Mouse (Mus musculus): ENCODE measurements at regions not wholly inside any gene's neighbourhood (a gene's known extent, or its start where the extent isn't known, plus 50 kb on each side); places are given as distances from the start of the nearest gene placed in this dataset.

DNA sequence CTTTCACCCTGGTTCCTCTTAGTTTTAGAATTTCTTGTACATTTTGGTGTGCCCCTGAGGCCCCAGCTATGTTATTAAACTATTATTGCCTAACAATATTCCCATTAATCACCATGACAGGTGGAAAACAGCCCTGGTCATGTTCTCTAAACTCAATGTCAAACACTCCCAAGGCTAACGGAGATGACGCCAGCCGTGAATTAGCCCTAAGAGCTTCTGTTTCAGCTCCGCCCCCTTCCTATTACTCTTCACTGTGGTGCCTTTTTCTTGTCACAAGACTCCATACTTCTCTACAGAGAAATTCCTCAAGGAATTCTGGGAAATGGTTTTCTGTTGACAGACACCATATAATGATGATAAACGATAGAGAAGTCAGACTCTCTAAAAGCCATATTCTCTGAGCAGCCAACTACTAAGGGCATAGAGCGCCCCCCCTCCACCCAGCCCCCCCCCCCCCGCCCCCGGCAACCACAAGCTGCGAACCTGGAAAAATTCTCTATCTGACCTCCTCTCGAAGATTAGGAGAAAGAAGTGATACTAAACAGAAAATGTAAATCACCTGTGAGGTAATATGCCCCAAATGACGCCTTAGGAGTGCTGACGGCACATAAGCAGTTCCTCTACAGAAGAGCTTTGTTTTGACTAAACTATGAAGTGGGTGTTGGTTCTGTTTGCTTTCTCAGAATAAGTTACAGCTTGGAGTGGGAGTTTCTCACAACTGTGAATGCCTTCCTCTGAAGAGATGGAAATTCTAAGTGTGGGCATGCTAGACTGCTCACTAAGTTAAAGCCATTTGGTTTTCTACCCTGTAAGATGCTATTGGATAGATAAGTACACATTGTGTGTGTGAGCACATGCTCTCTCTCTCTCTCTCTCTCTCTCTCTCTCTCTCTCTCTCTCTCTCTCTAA, 76.8 kb upstream of the Sfrp2 start:
- in situ Hi-C loops (cut with MboI, MseI), result loop anchor here (10.0 kb wide), 1 partner anchor 1435 kb away; no protein-coding TSS in a partner anchor

DNA sequence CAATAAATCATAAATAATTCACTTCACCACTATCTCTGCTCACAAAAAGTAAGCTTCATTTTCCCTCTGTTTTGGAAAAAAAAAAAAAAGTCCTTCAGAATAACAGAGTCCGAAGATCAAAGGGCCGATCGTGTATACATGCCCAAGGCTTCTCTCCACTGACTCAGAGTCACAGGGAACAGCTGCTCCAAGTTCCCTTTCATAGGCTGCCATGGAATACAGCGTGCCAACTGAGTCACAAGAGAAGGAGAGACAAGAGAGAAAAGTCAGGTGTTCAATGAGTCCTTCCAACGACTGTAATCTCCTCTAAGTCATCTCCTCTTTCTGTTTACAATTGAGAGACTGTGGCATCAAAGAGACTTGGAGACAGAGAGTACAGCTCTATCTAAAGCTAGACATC, 71.6 kb upstream of the Sfrp2 start:
- in situ Hi-C loops (cut with MboI, MseI), result no loop called here

DNA sequence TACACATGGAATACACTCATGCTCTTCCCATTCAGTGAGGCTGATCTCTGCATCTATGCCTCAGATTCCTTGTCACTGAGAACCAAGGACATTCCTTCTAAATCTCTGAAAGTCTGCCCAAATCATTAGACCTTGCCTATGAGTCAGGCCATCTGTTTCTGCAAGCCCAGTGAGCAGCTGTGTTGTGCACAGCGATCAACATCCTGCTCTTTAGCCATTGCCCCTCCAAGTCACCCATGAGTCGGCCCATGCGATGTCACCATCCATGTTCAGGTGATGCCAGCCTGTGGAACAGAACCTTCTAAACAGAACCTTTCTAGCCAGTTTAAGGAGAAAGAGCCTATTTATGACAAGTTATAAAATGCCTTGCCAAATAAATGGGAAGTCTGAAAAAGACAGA, 66.4 kb upstream of the Sfrp2 start:
- in situ Hi-C loops (cut with MboI, MseI), result no loop called here

DNA sequence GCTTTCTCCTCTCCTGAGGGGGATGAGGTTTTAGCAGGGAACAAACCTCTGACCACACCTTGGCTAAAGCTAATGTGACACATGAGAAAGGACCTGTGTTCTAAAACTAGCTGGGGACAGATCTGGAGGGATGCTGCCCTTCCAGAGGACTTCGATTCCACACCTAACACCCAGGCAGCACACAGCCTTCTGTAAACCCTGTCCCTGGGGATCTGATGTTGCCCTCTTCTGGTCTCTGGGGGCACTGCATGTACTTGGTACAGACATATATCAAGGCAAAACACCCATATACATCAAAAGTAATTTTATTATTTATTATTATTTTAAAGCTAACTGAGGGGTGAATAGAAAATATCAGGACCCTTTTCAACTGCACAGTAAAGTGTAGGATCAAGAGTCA, 65.0 kb upstream of the Sfrp2 start:
- in situ Hi-C loops (cut with MboI, MseI), result no loop called here

DNA sequence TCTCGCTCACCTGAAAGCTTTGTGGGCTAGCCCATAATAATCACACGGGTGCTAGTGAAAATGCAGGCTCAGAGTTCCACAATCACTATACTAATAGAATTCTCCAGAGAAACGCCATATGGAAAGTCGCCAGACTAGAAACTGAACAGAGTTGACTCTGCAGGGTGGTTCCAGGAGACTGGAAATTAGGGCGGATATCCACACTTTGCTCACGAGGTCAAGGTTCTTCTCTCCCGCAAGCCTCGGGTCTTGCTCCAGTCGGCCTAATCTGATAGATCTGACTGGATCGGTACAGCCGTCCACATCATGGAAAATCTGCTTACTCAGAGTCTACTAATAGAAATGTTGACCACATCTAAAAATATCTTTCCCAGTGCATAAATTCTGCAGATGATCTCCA, 61.6 kb upstream of the Sfrp2 start:
- in situ Hi-C loops (cut with MboI, MseI), result no loop called here

DNA sequence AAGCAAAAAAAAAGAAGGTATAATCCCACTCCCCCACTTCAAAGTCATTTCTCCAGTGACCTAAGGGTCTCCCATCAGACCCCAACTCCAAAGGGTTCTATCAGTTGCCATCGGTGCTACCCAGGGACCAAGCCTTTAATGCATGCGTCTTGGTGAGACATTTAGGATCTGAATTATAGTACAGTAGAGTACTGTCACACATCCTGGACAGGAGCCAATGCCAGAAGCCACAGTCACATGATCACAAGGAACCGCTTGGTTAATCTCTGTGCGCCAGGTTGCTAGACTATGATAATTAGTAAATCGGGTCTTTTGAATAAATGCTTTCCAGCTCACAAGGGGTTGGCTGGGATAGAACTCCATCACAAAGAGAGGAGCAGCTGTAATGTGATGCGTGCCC, 60.9 kb upstream of the Sfrp2 start:
- in situ Hi-C loops (cut with MboI, MseI), result no loop called here

DNA sequence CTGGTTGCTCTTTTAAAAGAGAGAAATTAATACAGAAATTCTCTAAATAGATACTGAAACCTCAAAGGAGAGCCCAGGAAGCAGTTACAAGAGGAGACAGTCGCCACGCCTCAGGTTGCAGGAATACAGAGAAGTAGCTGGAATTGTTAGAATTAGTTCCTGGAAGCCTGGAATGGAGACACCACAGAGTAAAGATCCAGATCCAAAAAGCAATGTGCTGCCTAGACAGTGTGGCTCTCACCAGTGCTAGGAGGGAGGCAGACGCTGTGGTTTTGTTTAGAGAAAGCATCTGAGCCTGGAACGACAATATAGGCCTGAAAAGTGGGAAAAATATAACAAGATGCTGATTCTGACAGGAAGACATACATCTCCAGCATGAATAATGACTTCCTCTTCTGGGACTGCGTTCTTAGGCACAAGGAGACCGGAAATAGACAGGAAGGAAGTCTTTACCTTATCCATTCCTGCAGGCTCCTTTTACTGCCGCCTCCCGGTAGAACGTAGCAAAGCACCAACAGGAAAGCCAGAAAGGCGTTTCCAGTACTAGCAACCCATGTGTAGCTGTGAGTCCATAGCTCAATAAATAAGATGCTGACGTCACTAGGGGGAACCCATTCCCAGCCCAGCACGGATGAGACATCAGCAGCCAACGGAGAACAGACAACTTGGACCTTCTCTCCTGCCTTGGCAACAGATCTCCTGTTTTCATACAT, 59.4 kb upstream of the Sfrp2 start:
- in situ Hi-C loops (cut with MboI, MseI), result no loop called here

DNA sequence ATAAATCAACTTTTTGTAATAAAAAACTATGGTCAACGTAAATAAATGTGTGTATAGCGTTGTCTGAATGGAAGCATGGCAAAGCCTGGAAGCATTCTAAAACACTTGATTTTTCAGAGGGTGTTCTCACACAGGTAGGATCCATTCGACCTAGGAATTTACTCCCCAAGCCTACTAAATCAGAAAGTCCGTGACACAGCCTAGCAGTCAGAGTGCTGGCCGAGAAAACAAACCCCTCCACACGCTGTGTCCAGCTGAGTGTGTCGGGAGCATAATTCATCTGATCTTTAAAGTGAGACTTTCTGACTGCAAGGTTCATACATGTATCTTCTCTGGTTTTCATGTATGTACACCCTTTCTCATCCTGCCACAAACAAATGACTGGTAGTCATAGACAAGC, 58.8 kb upstream of the Sfrp2 start:
- in situ Hi-C loops (cut with MboI, MseI), result no loop called here

DNA sequence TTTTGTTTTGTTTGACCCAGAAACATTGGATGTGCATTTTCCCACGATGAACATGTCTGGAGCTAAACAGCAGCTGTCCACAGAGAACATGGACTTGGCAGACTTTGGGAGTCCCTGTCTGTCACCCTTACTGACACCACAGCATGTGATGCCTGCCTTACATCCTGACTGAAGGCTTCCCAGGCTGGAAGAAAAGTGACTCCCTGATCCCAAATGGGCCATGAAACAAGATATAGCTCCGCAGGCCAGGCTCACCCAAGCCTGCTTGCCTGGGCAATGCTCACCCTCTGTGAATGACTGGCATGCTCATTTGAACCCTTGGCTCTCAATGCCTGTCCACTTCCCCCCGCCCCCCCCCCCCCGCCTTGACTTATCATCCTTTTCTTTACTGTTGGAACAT, 57.1 kb upstream of the Sfrp2 start:
- in situ Hi-C loops (cut with MboI, MseI), result no loop called here

DNA sequence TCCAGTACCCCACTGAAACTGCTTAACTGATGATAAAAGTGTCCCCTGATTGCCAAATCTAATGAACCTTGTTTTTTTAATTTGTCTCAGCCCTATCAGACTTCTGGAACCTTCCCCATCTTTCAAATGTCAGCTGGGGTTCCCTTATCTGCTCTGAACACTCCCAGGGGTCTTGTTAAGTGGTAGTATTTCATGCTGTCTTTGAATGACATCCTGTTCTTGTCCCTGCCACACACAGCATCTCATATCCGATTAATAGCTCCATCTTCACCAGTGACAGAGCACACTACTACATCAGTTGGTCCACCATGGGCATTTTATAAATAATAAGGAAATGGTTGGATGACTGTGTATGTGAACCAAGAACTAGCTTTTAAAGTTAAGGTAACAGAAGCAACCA, 56.6 kb upstream of the Sfrp2 start:
- in situ Hi-C loops (cut with MboI, MseI), result no loop called here

DNA sequence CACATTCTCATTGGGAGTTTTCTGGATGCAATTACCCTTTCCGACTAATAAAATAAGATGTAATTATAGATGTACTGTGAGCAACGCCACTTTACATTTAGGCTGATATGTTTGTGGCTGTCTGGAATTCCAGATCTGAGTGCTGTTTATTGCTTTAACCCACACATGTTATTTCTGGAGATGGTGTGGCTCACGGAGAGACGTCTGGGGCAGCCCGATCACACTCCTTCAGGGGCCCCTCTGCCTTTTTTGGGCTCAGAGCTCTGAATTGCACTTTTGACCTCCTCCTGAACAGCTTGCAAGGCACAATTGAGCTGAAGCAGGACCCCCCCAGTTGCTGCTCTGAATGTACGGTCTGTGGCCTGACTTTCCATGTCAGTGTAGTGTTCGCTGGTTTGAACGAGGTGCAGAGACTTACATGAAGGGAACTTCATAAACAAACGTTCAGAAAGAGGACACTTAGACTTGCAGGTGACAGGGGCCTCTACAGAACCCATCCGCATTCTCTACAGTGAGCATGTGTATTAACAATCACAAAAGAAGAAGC, 55.1 kb upstream of the Sfrp2 start:
- in situ Hi-C loops (cut with MboI, MseI), result no loop called here

DNA sequence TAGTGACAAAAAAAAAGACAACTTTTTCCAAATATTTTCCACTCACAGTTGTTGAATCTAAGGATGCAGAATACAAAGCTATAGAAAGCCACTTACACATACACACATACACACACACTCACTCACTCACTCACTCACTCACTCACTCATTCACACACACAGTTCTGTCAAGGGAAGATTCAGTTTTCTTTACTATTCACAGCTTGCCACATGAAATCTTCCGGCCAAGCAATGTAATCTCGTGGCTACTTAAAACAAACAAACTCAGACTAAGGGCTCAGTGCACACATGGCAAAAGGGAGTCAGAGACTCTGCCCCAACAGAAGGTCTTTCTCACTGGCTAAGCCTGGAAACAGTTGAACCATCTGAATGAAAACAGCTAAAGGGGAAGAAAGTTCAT, 53.8 kb upstream of the Sfrp2 start:
- in situ Hi-C loops (cut with MboI, MseI), result no loop called here

DNA sequence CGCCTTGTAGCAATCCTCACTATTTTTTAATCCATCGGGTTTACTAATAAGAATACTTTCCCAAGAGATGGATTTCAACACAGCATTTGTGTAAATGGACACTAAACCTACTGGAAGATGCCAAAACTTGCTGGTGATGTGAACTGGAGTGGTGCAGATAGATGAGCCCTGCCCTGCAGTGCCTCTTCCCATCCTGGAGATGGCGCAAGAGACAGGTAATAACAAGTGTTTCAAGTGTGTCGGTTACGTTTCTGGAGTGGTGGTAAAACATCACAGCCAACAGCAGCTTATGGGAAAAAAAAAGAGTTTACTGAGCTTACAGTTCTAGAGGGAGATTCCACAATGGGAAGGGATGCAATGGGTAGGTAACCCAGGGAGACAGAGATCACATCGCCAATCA, 51.5 kb upstream of the Sfrp2 start:
- in situ Hi-C loops (cut with MboI, MseI), result no loop called here
